Mouse (Mus musculus) cortical plate, adult 2 months (tissue): ENCODE results near the gene Btnl10.

ENCODE experiments used
- CTCF ChIP-seq: fragments of 200-500 bp; IDR thresholded peaks from 2 replicates; pipeline ENCODE4 v1.5.1; 2011; ENCODE audit warnings: mild to moderate bottlenecking, control low read depth, low read length; ENCODE audit not compliant: insufficient read depth; ENCODE audit errors: extremely low read depth
- POLR2A ChIP-seq: fragments of 200-500 bp; IDR thresholded peaks from 2 replicates; pipeline ENCODE4 v1.6.1; 2011; ENCODE audit warnings: mild to moderate bottlenecking, low read length, control low read depth; ENCODE audit not compliant: insufficient read depth; ENCODE audit errors: extremely low read depth

- TF ChIP-seq POLR2A (no peak), CTCF (no peak)
These were observed 16.6 kb upstream of the Btnl10 start for GRCm38 (mm10) chr11:58901080-58901479.
